Mouse (Mus musculus): ENCODE data around the gene Cenpp. TPM values are rescaled to one million over a fixed set of nuclear protein-coding genes. Genes with fewer than 3 reads are reported as not detected.

The Cenpp gene
- polyA plus RNA-seq (2014; fragmentation: Nextera tagmentation; extraction: Ambion mirVana) = 34.2 and 38.3 TPM in 2 replicates

DNA sequence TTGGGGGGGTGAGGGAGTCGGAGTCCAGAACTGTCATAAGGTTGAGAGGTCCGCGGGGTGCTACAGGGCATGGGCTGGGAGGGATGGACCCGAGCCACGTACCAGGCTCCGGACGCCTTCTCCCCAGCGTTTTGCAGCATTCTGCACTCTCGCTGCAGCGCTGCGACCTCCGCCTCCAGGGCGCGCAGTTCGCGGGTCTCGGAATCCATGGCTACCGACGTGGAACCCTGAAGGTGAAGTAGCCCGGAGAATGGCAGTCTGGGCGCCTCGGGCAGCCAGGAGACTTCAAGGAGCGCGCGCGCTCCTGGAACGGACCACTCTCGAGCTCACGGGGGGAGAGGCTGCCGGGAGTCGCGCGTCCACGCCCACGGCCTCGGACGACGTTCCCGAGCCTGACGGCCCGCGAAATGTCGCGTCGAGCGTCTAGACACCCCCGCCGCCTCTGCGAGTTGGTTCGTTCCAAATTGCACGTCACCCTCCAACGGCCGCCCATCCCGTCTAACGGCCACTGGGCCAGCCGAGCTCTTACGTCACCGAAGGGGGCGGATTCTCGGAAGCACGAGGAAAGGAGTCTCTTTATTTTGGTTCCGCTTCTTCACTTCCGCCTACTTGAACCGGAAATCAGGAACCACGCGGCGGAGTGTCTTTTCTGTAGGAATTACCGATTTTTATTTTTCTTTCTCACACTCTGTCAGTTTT lies at the start of gene Cenpp, which contains the start of gene Nol8:
TSS of gene Cenpp (minus strand) at position 305 of the 699 bp plus-strand sequence.
TSS of gene Nol8 (plus strand) at position 598 of the 699 bp plus-strand sequence.
- Histone ChIP-seq H3K9ac (ENCODE audit: low read depth, low read length) (peak within 1 kb of the TSS; percentile 61), H3K9me3 (ENCODE audit: control insufficient read depth, low read length) (no peaks in the 10 kb centered on the region), H3K27me3 (ENCODE audit: control insufficient read depth, insufficient read depth, low read length) (no peaks in the 10 kb centered on the region), H3K4me3 (ENCODE audit: low read depth, low read length) (peak within 1 kb of the TSS; percentile 79), H3K4me2 (replicated peaks; ENCODE audit: low read depth, low read length) (peak within 1 kb of the TSS; percentile 80), H3K4me1 (replicated peaks; ENCODE audit: control insufficient read depth, insufficient read depth, low read length) (no peaks in the 10 kb centered on the region), H3K27ac (ENCODE audit: low read depth, low read length) (no peak within 1 kb of the TSS), H3K36me3 (ENCODE audit: control insufficient read depth, insufficient read depth, low read length) (no peaks in the 10 kb centered on the region)
- WGBS = under 1% methylated on average over 68 of the region's 68 CpGs
- ATAC-seq (ENCODE audit: low FRiP score) (peak; percentile 98), DNase-seq (ENCODE audit: low spot score) (peak; percentile 100)

DNA sequence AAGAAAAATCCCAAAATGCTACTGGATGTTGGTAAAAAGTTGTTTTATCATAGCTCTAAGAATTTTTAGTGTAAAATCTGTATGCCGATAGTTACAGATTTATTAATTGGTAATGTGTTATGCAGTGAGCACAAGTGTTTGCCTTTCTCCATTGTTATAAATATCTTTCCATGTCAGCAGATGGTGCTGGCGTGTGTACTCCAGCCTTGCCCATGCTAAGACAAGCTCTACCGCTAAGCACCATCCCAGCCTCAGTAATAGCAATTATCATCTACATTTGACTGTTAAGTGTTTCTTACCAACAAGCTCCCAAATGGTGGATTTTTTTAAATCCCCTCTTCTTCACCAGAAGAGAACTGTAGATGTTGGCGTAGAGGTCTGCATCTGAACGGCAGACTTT lies 38.5 kb upstream of the Cenpp start:
- 96% methylated on average over 5 of the region's 5 CpGs for WGBS
- H3K9ac ChIP-seq (ENCODE audit: low read depth, low read length) = no peak overlapping the region
- no peak overlapping the region for H3K4me3 ChIP-seq (ENCODE audit: low read depth, low read length)
- no peaks in the 10 kb centered on the region for H3K9me3 ChIP-seq (ENCODE audit: control insufficient read depth, low read length)
- ATAC-seq (ENCODE audit: low FRiP score) (no peak), DNase-seq (ENCODE audit: low spot score) (no peak)
- H3K27ac ChIP-seq (ENCODE audit: low read depth, low read length) = no peak overlapping the region
- H3K4me1 ChIP-seq (replicated peaks; ENCODE audit: control insufficient read depth, insufficient read depth, low read length) = no peaks in the 10 kb centered on the region
- 0 out of 2 replicates have a peak, but pooled peaks cover 12% of the 10 kb centered on the region for H3K36me3 ChIP-seq (ENCODE audit: control insufficient read depth, insufficient read depth, low read length)
- no peak overlapping the region for H3K4me2 ChIP-seq (replicated peaks; ENCODE audit: low read depth, low read length)
- H3K27me3 ChIP-seq (ENCODE audit: control insufficient read depth, insufficient read depth, low read length) = no peaks in the 10 kb centered on the region

DNA sequence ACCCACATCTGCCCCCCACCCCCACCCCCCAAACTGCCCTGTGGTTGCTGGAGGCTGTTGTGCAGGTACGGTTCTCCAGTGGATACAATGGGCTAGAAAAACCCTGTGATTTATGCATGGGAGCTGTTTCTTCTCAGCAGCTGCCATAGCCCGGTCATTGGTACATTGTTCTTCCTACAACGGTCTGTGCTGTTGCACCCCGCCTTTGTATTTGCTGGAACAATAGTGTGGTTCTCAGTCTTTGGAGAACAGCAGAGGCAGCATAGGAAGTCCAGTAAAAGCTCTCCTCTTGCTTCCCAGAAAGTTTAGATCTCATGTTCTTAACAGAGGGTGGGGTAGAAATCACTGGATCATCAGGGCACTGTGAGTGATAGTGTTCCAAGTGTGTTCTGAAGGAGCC lies 31.7 kb upstream of the Cenpp start:
- no peak for DNase-seq (ENCODE audit: low spot score)

DNA sequence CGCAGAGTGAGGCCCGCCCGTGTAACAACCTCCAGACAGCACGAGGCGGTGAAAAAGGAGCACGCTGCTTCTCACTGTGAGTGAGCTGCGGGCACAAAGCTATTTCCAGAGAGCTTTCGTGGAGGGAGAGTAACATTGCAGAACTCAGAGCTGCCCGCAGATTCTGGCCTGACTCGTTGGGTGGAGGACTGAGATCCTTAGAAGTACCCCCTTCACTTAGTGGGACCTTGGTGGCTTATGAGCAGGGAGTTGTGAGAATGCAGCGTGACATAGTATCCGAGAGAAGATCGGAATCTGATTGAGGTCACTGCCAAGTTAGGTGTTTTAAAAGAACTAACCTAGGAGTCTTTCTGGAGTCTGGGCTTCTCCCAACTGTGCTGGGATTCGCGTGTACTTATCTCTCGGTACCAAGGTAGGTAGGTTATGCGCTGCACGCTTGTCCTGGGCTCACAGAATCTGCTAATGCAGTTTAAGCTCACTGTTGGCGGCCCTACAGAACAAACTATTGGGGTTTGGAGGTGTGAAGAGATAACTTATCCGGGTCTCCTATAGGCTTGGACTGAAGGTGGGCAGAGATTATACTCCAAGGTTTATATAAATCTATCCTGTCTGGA lies 29.8 kb upstream of the Cenpp start:
- no peaks in the 10 kb centered on the region for H3K27me3 ChIP-seq (ENCODE audit: control insufficient read depth, insufficient read depth, low read length)
- no peaks in the 10 kb centered on the region for H3K36me3 ChIP-seq (ENCODE audit: control insufficient read depth, insufficient read depth, low read length)
- ATAC-seq (ENCODE audit: low FRiP score) (peak; percentile 71), DNase-seq (ENCODE audit: low spot score) (no peak)
- peak overlapping the region; percentile 92 for H3K4me3 ChIP-seq (ENCODE audit: low read depth, low read length)
- peak overlapping the region; percentile 86 for H3K9ac ChIP-seq (ENCODE audit: low read depth, low read length)
- no peaks in the 10 kb centered on the region for H3K9me3 ChIP-seq (ENCODE audit: control insufficient read depth, low read length)
- H3K4me2 ChIP-seq (replicated peaks; ENCODE audit: low read depth, low read length) = peak overlapping the region; percentile 90
- H3K27ac ChIP-seq (ENCODE audit: low read depth, low read length) = no peak overlapping the region
- WGBS = under 1% methylated on average over 20 of the region's 20 CpGs
- no peaks in the 10 kb centered on the region for H3K4me1 ChIP-seq (replicated peaks; ENCODE audit: control insufficient read depth, insufficient read depth, low read length)

More for the DNA sequence above, 31.7 kb upstream of the Cenpp start:
- 52% methylated on average over 4 of the region's 4 CpGs for WGBS
- Histone ChIP-seq H3K4me3 (ENCODE audit: low read depth, low read length) (no peak overlapping the region), H3K4me1 (replicated peaks; ENCODE audit: control insufficient read depth, insufficient read depth, low read length) (no peaks in the 10 kb centered on the region), H3K9ac (ENCODE audit: low read depth, low read length) (no peak overlapping the region), H3K9me3 (ENCODE audit: control insufficient read depth, low read length) (no peaks in the 10 kb centered on the region), H3K27me3 (ENCODE audit: control insufficient read depth, insufficient read depth, low read length) (no peaks in the 10 kb centered on the region), H3K27ac (ENCODE audit: low read depth, low read length) (no peak overlapping the region), H3K36me3 (ENCODE audit: control insufficient read depth, insufficient read depth, low read length) (0 out of 2 replicates have a peak, but pooled peaks cover 2% of the 10 kb centered on the region), H3K4me2 (replicated peaks; ENCODE audit: low read depth, low read length) (no peak overlapping the region)
- ATAC-seq (ENCODE audit: low FRiP score) = no peak

DNA sequence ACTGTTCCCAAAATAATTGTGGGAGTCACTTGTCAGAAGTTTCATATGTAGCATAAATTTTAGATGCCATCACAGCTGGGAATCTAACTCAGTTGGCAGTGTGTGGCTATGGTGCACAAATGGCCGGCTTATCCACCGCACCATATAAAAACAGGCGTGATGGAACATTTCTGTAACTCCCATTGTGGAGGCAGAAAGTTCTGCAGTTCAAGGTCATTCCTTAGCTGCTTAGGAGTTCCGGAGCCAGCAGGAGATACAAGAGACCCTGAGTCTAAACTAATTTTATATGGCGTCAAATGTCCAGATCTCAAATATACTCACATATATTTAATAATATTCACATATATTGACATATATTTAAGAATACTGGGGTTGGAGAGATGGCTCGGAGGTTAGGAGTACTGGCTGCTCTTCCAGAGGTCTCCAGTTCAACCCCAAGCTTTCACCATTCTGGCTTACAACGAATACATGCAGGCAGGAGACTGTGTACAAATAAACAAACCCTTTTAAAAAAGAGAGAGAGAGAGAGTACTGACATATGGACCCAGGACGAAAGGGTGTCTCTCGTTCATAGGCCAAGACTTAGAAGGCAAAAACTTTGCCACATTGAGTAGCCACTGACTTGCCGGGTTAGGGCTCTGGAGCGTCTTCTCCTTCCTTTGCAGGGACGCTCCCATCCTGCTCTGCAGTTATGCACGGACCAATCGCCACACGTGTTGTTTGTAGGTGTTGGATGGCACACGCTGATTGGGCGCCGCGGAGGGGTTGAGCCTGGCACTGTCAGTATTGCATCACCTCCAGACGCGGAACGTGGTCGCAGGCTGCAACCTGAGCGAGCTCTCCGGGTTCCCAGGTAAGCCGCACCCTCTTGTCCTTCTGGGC lies 29.0 kb upstream of the Cenpp start, which contains the start of gene Iars:
TSS of gene Iars (plus strand) at position 750 of the 882 bp plus-strand sequence.
- H3K27ac ChIP-seq (ENCODE audit: low read depth, low read length) = no peak within 1 kb of the TSS
- peak within 1 kb of the TSS; percentile 90 for H3K4me2 ChIP-seq (replicated peaks; ENCODE audit: low read depth, low read length)
- DNase-seq (ENCODE audit: low spot score) (peak; percentile 99), ATAC-seq (ENCODE audit: low FRiP score) (peak; percentile 100)
- H3K9me3 ChIP-seq (ENCODE audit: control insufficient read depth, low read length) = no peaks in the 10 kb centered on the region
- H3K4me3 ChIP-seq (ENCODE audit: low read depth, low read length) = peak within 1 kb of the TSS; percentile 92
- peak within 1 kb of the TSS; percentile 86 for H3K9ac ChIP-seq (ENCODE audit: low read depth, low read length)
- no peaks in the 10 kb centered on the region for H3K4me1 ChIP-seq (replicated peaks; ENCODE audit: control insufficient read depth, insufficient read depth, low read length)
- WGBS = 6% methylated on average over 26 of the region's 26 CpGs
- no peaks in the 10 kb centered on the region for H3K27me3 ChIP-seq (ENCODE audit: control insufficient read depth, insufficient read depth, low read length)
- no peaks in the 10 kb centered on the region for H3K36me3 ChIP-seq (ENCODE audit: control insufficient read depth, insufficient read depth, low read length)

DNA sequence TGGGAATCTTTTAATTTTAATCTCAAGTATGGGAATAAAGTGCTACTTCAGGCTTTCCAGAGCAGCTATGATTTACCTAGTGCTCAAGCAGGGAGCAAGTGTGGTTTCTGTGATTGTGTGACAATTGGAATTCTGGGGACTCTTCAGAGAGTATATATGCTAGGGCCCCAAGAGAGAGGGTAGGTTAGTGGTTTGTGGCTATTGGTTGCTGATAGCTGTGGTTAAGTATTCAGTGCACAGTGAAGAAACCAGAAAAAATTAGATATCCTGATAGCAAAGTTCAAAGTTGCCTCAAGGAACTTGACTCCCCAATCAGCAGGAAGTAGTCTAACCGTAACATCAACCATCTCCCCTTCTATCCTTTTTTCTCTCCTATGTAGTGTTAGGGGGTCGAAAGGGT lies 25.2 kb upstream of the Cenpp start:
- Histone ChIP-seq H3K4me2 (replicated peaks; ENCODE audit: low read depth, low read length) (no peak overlapping the region), H3K4me1 (replicated peaks; ENCODE audit: control insufficient read depth, insufficient read depth, low read length) (no peaks in the 10 kb centered on the region), H3K9me3 (ENCODE audit: control insufficient read depth, low read length) (no peaks in the 10 kb centered on the region), H3K27ac (ENCODE audit: low read depth, low read length) (no peak overlapping the region), H3K27me3 (ENCODE audit: control insufficient read depth, insufficient read depth, low read length) (no peaks in the 10 kb centered on the region), H3K9ac (ENCODE audit: low read depth, low read length) (no peak overlapping the region), H3K4me3 (ENCODE audit: low read depth, low read length) (no peak overlapping the region), H3K36me3 (ENCODE audit: control insufficient read depth, insufficient read depth, low read length) (no peaks in the 10 kb centered on the region)
- DNase-seq (ENCODE audit: low spot score) = no peak
- WGBS = 90% methylated on average over 2 of the region's 2 CpGs
- ATAC-seq (ENCODE audit: low FRiP score) = no peak

DNA sequence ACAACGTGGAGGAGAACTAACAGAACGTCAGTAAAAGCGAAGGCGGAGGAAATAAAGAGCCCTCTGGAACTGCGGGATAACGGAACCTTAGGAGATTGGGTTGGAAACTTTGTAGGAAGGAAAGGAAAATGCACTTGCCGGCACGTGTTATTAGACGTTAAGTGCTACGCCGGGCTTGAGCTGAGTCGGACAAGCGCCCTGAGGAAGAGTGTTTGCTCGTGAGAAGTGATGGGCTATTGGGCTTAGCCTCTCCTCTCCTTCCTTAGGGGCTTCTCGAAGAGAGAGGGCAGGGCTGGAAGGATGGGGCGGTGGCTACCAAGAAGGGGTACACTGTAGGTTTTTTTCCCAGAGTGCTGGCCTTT lies 576 bp upstream of the Cenpp start:
- ATAC-seq (ENCODE audit: low FRiP score) (peak; percentile 79), DNase-seq (ENCODE audit: low spot score) (no peak)
- Histone ChIP-seq H3K9ac (ENCODE audit: low read depth, low read length) (peak overlapping the region; percentile 61), H3K9me3 (ENCODE audit: control insufficient read depth, low read length) (no peaks in the 10 kb centered on the region), H3K4me2 (replicated peaks; ENCODE audit: low read depth, low read length) (peak overlapping the region; percentile 80), H3K4me1 (replicated peaks; ENCODE audit: control insufficient read depth, insufficient read depth, low read length) (no peaks in the 10 kb centered on the region), H3K27me3 (ENCODE audit: control insufficient read depth, insufficient read depth, low read length) (no peaks in the 10 kb centered on the region), H3K4me3 (ENCODE audit: low read depth, low read length) (peak overlapping the region; percentile 79), H3K36me3 (ENCODE audit: control insufficient read depth, insufficient read depth, low read length) (no peaks in the 10 kb centered on the region), H3K27ac (ENCODE audit: low read depth, low read length) (no peak overlapping the region)
- under 1% methylated on average over 15 of the region's 16 CpGs for WGBS

DNA sequence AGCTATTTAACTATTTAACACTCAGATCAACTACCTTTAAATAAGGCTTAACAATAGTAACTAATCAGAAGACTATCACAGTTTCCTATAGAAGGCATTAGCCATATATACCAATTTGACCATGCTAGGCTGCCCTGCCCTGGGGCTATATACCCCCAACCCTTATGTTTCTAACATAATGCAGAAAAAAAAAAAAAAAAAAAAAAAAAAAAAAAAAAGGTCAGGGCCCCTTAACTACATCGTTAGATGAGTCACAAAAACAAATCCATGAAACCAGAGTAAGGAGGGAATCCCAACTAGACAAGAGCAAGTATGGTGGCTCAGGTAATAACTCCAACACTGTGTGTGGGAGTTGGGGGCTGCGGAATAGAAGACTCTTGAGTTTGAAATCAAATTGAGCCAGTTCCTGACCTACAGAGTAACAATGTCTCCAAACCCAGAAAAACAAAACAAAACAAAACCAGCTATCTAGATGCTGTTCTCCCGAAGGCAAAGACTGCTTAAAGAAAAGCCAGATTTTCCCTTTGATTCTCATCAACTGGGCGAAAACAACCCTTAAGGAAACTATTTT lies 719 bp downstream of the Cenpp start:
- DNase-seq (ENCODE audit: low spot score) = no peak
- Histone ChIP-seq H3K27ac (ENCODE audit: low read depth, low read length) (no peak overlapping the region), H3K9ac (ENCODE audit: low read depth, low read length) (peak overlapping the region; percentile 38), H3K9me3 (ENCODE audit: control insufficient read depth, low read length) (no peaks in the 10 kb centered on the region), H3K27me3 (ENCODE audit: control insufficient read depth, insufficient read depth, low read length) (no peaks in the 10 kb centered on the region), H3K4me2 (replicated peaks; ENCODE audit: low read depth, low read length) (peak overlapping the region; percentile 72), H3K4me1 (replicated peaks; ENCODE audit: control insufficient read depth, insufficient read depth, low read length) (no peaks in the 10 kb centered on the region), H3K36me3 (ENCODE audit: control insufficient read depth, insufficient read depth, low read length) (no peaks in the 10 kb centered on the region), H3K4me3 (ENCODE audit: low read depth, low read length) (peak overlapping the region; percentile 79)
- WGBS = 4% methylated on average over 4 of the region's 4 CpGs
- ATAC-seq (ENCODE audit: low FRiP score) = no peak
